Mouse (Mus musculus) myocyte (in vitro differentiated cells): ENCODE data around the gene Qsox2. TPM values are rescaled to one million over a fixed set of nuclear protein-coding genes. Genes with fewer than 3 reads are reported as not detected.

ENCODE experiments used
- H3K27me3 ChIP-seq: one replicate; pipeline ENCODE4 v1.6.1; 2011; ENCODE audit not compliant: control insufficient read depth, insufficient read depth, insufficient read length
- H3K36me3 ChIP-seq: one replicate; pipeline ENCODE4 v1.6.1; 2011; ENCODE audit not compliant: control insufficient read depth, insufficient read depth
- H3K4me2 ChIP-seq: one replicate; pipeline ENCODE4 v1.6.1; 2011; ENCODE audit warnings: low read depth, control low read depth
- H3K4me3 ChIP-seq: one replicate; pipeline ENCODE4 v1.5.1; 2011; ENCODE audit warnings: mild to moderate bottlenecking, control low read depth, moderate library complexity
- H3K79me2 ChIP-seq: one replicate; pipeline ENCODE4 v1.6.1; 2011; ENCODE audit not compliant: control insufficient read depth, insufficient read depth
- H3ac ChIP-seq: one replicate; pipeline ENCODE4 v1.6.1; 2011; ENCODE audit not compliant: control insufficient read depth, insufficient read length
- CEBPB ChIP-seq: IDR thresholded peaks from 2 replicates; pipeline ENCODE4 v1.6.1; 2011; ENCODE audit warnings: mild to moderate bottlenecking, moderate library complexity; ENCODE audit not compliant: poor library complexity, insufficient read depth, severe bottlenecking
- E2F4 ChIP-seq: IDR thresholded peaks from one replicate; pipeline ENCODE4 v1.6.1; 2011; ENCODE audit warnings: mild to moderate bottlenecking, control low read depth, moderate library complexity; ENCODE audit not compliant: insufficient read depth
- MAX ChIP-seq: IDR thresholded peaks from one replicate; pipeline ENCODE4 v1.6.1; 2011; ENCODE audit warnings: low read depth, mild to moderate bottlenecking, control low read depth
- MYOD1 ChIP-seq, 3 experiments: IDR thresholded peaks; one replicate each; pipeline ENCODE4 v1.6.1; 2011; ENCODE audit warnings: control low read depth in 2 of 3, low read depth in 2 of 3, mild to moderate bottlenecking in 2 of 3, moderate library complexity in 1 of 3; ENCODE audit not compliant: insufficient read length in 2 of 3, control insufficient read depth in 1 of 3
- MYOG ChIP-seq, 3 experiments: IDR thresholded peaks; one replicate each; pipeline ENCODE4 v1.6.1; 2011; ENCODE audit warnings: control low read depth in 2 of 3, low read depth in 2 of 3, mild to moderate bottlenecking in 2 of 3; ENCODE audit not compliant: insufficient read length in 2 of 3, control insufficient read depth in 1 of 3, insufficient read depth in 1 of 3
- POLR2A ChIP-seq: IDR thresholded peaks from one replicate; pipeline ENCODE4 v1.6.1; 2011; ENCODE audit warnings: low read depth, mild to moderate bottlenecking, control low read depth, moderate library complexity; ENCODE audit not compliant: insufficient read length
- POLR2AphosphoS2 ChIP-seq: IDR thresholded peaks from one replicate; pipeline ENCODE4 v1.6.1; 2011; ENCODE audit warnings: low read depth, control low read depth; ENCODE audit not compliant: insufficient read length
- REST ChIP-seq: IDR thresholded peaks from one replicate; pipeline ENCODE4 v1.6.1; 2011; ENCODE audit warnings: mild to moderate bottlenecking, control low read depth, moderate library complexity; ENCODE audit not compliant: insufficient read depth, insufficient read length
- SRF ChIP-seq: IDR thresholded peaks from one replicate; pipeline ENCODE4 v1.6.1; 2011; ENCODE audit warnings: low read depth; ENCODE audit not compliant: control insufficient read depth, insufficient read length
- TCF12 ChIP-seq: IDR thresholded peaks from one replicate; pipeline ENCODE4 v1.6.1; 2011; ENCODE audit warnings: mild to moderate bottlenecking, control low read depth; ENCODE audit not compliant: poor library complexity, insufficient read depth, severe bottlenecking
- TCF3 ChIP-seq: IDR thresholded peaks from one replicate; pipeline ENCODE4 v1.6.1; 2011; ENCODE audit warnings: low read depth, control low read depth; ENCODE audit not compliant: insufficient read length
- USF1 ChIP-seq: IDR thresholded peaks from one replicate; pipeline ENCODE4 v1.6.1; 2011; ENCODE audit warnings: low read depth, mild to moderate bottlenecking, control low read depth, moderate library complexity
- polyA plus RNA-seq: library from polyadenylated mRNA; unstranded; fragments of >200 nt; fragmentation: generic; extraction: Trizol; gene quantifications from one replicate; pipeline ENCODE4 v1.2.1, GENCODE M21; 2012; ENCODE audit warnings: missing spikeins

Gene Qsox2
- polyA plus RNA-seq, 1 experiment = 13.7 TPM

GRCm38 (mm10) chr2:26240841-26241240, 3.5 kb upstream of the Qsox2 start:
- H3ac ChIP-seq = no peak overlapping the region
- H3K79me2 ChIP-seq = no peaks in the 10 kb centered on the region
- H3K4me3 ChIP-seq = no peak overlapping the region
- no peaks in the 10 kb centered on the region for H3K36me3 ChIP-seq
- peaks cover 21% of the 10 kb centered on the region for H3K27me3 ChIP-seq
- no peak overlapping the region for H3K4me2 ChIP-seq
- TF ChIP-seq E2F4 = no peak
- no peak for TF ChIP-seq MYOG (IDR thresholded peaks at IDR 0.05; ENCODE audit: control insufficient read depth in 1 of 3, insufficient read depth in 1 of 3, insufficient read length in 2 of 3, low read depth in 2 of 3)
- no peak for TF ChIP-seq MYOD1 (IDR thresholded peaks at IDR 0.05; ENCODE audit: control insufficient read depth in 1 of 3, insufficient read length in 2 of 3, low read depth in 2 of 3)
- TF ChIP-seq USF1 = no peak
- TF ChIP-seq SRF = no peak
- no peak for TF ChIP-seq REST
- no peak for TF ChIP-seq TCF3
- TF ChIP-seq MAX = no peak
- no peak for TF ChIP-seq TCF12
- TF ChIP-seq CEBPB = no peak
- TF ChIP-seq POLR2A = no peak
- TF ChIP-seq POLR2AphosphoS2 = no peak

- no peak overlapping the region for H3K4me2 ChIP-seq
- H3K36me3 ChIP-seq = no peaks in the 10 kb centered on the region
- peaks cover 21% of the 10 kb centered on the region for H3K27me3 ChIP-seq
- no peak overlapping the region for H3K4me3 ChIP-seq
- no peak for TF ChIP-seq MYOG (IDR thresholded peaks at IDR 0.05; ENCODE audit: control insufficient read depth in 1 of 3, insufficient read depth in 1 of 3, insufficient read length in 2 of 3, low read depth in 2 of 3)
- TF ChIP-seq SRF = no peak
- no peak for TF ChIP-seq TCF12
- TF ChIP-seq POLR2AphosphoS2 = no peak
- no peak for TF ChIP-seq USF1
- H3ac ChIP-seq = no peak overlapping the region
- H3K79me2 ChIP-seq = no peaks in the 10 kb centered on the region
These were observed 3.0 kb upstream of the Qsox2 start for GRCm38 (mm10) chr2:26240330-26240729.

GRCm38 (mm10) chr2:26236681-26237289, 540 bp downstream of the Qsox2 start:
- Histone ChIP-seq H3K27me3 (peaks cover 6% of the 10 kb centered on the region), H3K4me2 (peak overlapping the region; percentile 95), H3ac (peak overlapping the region; percentile 93), H3K36me3 (no peaks in the 10 kb centered on the region), H3K79me2 (no peaks in the 10 kb centered on the region), H3K4me3 (peak overlapping the region; percentile 35)
- no peak for TF ChIP-seq POLR2A
- no peak for TF ChIP-seq MYOG (IDR thresholded peaks at IDR 0.05; ENCODE audit: control insufficient read depth in 1 of 3, insufficient read depth in 1 of 3, insufficient read length in 2 of 3, low read depth in 2 of 3)
- TF ChIP-seq TCF3 = no peak
- no peak for TF ChIP-seq CEBPB
- TF ChIP-seq SRF = no peak
- no peak for TF ChIP-seq E2F4
- TF ChIP-seq POLR2AphosphoS2 = no peak
- peak; percentile 83 for TF ChIP-seq REST
- peak in 1 of 3 experiments; percentile 30 for TF ChIP-seq MYOD1 (IDR thresholded peaks at IDR 0.05; ENCODE audit: control insufficient read depth in 1 of 3, insufficient read length in 2 of 3, low read depth in 2 of 3)
- no peak for TF ChIP-seq MAX
- TF ChIP-seq USF1 = no peak
- no peak for TF ChIP-seq TCF12

GRCm38 (mm10) chr2:26234771-26235170, 2.6 kb downstream of the Qsox2 start:
- no peaks in the 10 kb centered on the region for H3K27me3 ChIP-seq
- H3K4me3 ChIP-seq = no peak overlapping the region
- H3K4me2 ChIP-seq = no peak overlapping the region
- TF ChIP-seq USF1 (no peak), SRF (no peak), POLR2A (no peak), E2F4 (no peak), MYOD1 (IDR thresholded peaks at IDR 0.05; ENCODE audit: control insufficient read depth in 1 of 3, insufficient read length in 2 of 3, low read depth in 2 of 3) (no peak)
- no peaks in the 10 kb centered on the region for H3K79me2 ChIP-seq
- no peak overlapping the region for H3ac ChIP-seq
- no peaks in the 10 kb centered on the region for H3K36me3 ChIP-seq

- Histone ChIP-seq H3K27me3 (no peaks in the 10 kb centered on the region), H3K4me2 (no peak overlapping the region), H3K36me3 (no peaks in the 10 kb centered on the region), H3ac (no peak overlapping the region), H3K4me3 (no peak overlapping the region), H3K79me2 (no peaks in the 10 kb centered on the region)
- TF ChIP-seq TCF12 = no peak
- no peak for TF ChIP-seq MAX
- TF ChIP-seq E2F4 = no peak
- TF ChIP-seq REST = no peak
- TF ChIP-seq POLR2AphosphoS2 = no peak
- no peak for TF ChIP-seq CEBPB
- TF ChIP-seq POLR2A = no peak
- no peak for TF ChIP-seq TCF3
- no peak for TF ChIP-seq USF1
- no peak for TF ChIP-seq MYOG (IDR thresholded peaks at IDR 0.05; ENCODE audit: control insufficient read depth in 1 of 3, insufficient read depth in 1 of 3, insufficient read length in 2 of 3, low read depth in 2 of 3)
- TF ChIP-seq MYOD1 (IDR thresholded peaks at IDR 0.05; ENCODE audit: control insufficient read depth in 1 of 3, insufficient read length in 2 of 3, low read depth in 2 of 3) = no peak
- no peak for TF ChIP-seq SRF
These were observed 3.1 kb downstream of the Qsox2 start for GRCm38 (mm10) chr2:26234253-26234652.
